Mouse (Mus musculus) cerebellum, adult 11-12 months (tissue): Measurements from ENCODE around the gene Gm45140.

Experiments used
- DNase-seq: peaks from one replicate; pipeline ENCODE4 v3.0.0; 2022

The Gm45140 gene

GRCm38 (mm10) chr6:87796251-87796880 lies 39.2 kb downstream of the Gm45140 start:
- no peak for DNase-seq

DNA sequence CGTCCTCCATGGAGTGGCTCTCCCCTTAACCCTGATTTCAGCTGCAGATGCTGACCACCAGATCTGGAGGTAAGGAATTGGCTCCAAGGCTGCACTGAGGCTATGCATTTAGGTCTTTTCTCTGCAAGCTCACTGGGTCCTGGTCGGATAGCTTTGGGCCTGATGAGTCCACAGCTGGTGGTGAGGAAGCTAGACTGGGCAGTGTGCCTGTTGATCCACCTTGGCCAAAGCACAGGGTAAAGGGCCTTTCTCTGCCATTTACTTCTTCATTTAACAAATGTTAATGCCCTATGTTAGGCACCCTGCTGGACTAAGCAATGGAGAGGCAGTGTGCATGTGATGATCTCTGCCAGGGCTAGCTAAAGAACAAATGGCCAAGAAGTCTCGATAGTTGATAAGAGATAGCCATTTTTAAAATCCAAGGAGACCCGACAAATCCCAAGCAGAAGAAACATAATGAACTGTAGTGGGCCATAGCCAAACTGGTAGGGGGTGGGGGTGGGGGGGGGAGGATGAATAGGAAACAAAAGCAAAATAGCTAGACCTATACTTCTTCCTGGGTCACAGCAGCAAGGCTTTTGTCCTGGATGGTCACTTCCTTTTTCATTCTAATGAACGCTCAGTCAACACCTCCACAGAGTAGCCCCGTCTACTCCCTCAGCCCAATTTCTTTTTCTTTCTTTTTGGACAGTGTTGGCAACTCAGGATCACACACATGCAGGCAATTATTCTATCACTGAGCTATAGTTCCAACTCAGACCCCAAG lies 40.0 kb downstream of the Gm45140 start:
- peak; percentile 75 for DNase-seq

DNA sequence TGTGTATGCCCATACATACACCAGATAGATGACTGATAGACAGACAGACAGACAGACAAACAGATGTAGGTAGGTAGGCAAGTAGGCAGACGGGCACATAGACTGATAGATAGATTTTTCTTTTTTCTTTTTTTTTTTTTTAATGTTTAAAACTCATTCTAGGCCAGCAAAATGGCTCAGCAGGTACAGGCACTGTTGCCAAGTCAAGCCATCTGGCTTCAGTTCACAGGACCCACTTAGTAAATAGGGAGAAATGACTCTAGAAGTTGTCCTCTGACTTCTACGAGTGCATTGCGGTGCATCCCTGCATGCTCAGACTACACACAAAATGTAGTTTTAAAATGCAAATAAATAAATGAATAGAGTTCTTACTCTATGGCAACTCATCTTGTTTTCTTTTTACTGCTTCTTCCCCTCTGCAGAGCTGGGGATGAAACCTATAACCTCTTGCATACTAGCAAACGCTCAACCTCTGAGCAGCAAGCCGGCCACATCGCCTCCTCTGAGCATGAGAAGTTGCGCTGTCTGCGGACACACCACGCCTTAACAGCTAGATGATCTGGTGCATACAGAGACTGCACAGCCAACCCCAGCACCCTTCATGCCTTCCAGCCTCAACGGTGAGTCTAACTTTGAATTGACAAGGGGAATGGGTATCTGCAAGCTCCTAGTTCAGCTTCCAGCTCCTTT lies 41.6 kb downstream of the Gm45140 start:
- peak; percentile 84 for DNase-seq

- peak; percentile 61 for DNase-seq
These were observed 43.8 kb downstream of the Gm45140 start for GRCm38 (mm10) chr6:87791826-87792225.

DNA sequence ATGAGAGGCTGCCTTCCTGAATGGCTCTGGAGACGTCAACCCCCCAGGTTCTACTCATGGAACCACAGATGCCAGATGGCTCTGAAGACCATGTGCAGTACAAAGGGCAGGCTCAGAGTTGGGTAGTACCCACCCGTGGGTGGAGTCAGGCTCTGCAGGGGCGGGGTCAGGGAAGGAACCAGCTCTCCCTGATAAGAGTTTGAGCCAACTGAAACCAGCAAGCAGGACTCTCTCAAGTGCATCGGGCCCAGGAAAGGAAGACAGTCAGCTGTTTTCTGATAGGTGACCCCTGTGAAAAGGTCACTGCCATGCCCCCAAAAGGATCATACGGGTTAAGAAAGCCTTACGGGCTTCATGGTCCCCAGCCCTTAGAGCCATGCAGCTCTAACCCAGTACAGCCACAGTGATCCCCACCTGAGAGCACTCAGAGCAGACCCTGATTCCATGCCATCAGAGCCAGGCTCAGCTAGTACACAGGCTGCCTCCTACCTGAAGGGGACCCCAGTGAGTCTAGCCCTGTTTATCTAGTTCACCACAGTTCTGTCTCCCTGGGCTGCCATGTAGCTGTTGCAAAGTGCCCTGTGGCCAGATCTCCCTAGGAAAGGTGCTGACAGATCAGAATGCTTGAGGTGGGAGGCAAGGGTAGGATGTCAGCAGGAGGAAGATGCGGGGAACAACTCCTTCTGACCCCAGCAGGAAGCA lies 44.7 kb downstream of the Gm45140 start:
- DNase-seq, result peak; percentile 53

DNA sequence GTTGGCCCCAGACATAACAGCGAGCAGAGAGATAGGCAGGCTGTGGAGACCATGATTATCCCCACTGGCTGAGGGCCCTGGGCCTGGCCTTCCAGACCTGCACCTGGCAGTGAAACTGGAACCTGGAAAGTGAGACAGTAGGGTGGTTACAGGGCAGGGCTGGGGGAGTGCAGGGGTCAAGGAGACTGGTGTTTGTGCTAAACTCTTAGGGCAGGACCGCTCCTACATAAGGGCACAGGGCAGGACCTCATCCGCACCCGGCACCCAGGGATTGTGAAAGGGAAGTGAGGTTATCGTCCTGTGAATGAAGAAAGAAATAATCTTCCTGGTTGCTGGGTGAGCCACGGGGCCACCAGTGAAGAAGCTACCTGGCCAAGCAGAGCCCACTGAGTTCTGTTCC lies 45.8 kb downstream of the Gm45140 start:
- no peak for DNase-seq

- no peak for DNase-seq
These were observed 46.6 kb downstream of the Gm45140 start for GRCm38 (mm10) chr6:87788896-87789587.

GRCm38 (mm10) chr6:87788266-87788895 lies 47.2 kb downstream of the Gm45140 start:
- no peak for DNase-seq

DNA sequence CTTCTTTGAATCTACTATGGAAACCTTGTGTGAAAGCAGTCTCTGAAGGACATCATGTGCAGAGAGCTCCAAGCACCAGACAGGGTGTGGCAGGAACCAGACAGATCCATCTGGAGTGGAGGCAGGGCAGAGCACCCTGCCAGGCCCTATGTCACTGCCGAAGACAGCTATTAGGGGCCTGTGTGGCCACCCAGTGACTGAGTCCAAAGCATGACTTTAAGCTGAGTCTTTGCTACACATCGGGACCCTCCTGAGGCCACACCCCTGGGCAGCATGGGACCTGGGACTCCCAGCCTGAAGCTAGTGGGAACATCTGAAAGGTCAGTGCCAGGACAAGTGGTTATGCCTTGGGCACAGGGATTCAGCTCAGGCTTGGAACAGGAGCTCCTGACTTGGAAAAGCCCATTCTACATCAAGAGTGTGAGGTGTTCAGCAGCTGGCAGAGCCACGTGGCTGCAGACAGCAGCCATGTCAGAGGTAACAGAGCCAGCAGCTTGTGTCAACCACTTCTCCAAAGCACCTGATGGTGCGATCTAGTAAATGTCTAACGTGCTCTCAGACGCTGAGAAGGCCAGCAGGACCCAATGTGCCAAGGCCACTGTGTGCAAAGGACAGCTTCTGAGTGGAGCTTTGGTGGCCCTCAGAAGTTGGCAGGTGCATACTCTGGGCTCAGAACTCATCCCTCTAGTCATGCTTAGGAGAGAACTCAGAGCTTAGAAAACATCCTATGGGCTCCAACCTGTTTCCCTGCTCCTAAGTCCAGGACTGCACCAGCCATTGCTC lies 48.3 kb downstream of the Gm45140 start:
- no peak for DNase-seq

GRCm38 (mm10) chr6:87786621-87787020 lies 49.0 kb downstream of the Gm45140 start:
- no peak for DNase-seq

DNA sequence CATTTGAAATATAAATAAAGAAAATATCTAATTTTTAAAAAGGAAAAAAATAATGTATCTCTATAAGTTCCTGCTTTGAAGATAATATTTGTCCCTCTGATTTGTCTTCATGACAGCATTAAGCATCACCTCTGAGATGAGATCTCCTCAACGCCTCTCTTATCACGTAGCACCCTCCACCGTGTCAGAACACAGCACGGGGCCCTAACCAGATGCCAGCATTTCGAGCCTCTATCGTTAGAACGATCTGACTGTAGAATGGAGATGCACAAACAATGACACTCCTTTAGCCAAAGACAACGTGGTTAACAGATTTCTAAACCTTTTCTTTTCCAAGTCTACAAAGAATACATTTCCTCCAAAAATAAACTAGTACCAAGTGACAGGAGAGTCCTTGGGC lies 51.6 kb downstream of the Gm45140 start:
- no peak for DNase-seq

DNA sequence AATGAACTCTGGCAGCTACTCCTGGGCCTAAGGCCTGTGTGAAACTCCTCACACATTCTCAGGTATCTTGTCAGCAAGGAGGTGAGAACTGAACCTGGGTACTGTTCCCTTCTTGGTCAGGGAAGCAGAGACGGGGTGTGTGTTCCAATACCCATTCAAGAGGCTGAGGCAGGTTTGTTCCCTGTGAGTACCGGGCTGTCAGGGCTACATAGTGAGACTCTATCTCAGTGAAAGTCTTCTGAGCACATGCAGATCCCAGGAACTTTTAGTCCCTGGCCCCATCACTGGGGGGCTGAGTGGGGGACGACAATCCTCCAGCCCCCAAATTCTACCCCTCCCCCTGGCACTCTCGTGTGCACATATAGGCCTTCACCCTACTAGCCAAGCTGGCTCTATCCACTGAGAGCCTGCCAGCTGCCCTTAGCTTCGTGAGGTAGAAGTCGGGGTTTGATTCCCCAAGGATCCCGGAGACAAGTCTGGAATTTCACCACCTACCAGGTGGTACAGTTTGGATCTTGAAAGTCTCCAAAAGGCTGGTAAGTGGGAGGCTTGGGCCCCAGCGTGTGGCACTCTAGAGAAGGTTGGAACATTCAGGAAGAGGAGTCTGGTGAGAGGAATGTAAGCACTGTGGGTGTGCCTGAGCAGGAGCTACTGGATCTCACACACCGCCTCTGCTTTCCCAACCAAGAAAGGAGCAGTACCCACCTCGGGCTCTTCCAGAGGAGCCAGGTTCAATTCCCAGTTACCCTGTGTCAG lies 54.9 kb downstream of the Gm45140 start:
- DNase-seq, result no peak

DNA sequence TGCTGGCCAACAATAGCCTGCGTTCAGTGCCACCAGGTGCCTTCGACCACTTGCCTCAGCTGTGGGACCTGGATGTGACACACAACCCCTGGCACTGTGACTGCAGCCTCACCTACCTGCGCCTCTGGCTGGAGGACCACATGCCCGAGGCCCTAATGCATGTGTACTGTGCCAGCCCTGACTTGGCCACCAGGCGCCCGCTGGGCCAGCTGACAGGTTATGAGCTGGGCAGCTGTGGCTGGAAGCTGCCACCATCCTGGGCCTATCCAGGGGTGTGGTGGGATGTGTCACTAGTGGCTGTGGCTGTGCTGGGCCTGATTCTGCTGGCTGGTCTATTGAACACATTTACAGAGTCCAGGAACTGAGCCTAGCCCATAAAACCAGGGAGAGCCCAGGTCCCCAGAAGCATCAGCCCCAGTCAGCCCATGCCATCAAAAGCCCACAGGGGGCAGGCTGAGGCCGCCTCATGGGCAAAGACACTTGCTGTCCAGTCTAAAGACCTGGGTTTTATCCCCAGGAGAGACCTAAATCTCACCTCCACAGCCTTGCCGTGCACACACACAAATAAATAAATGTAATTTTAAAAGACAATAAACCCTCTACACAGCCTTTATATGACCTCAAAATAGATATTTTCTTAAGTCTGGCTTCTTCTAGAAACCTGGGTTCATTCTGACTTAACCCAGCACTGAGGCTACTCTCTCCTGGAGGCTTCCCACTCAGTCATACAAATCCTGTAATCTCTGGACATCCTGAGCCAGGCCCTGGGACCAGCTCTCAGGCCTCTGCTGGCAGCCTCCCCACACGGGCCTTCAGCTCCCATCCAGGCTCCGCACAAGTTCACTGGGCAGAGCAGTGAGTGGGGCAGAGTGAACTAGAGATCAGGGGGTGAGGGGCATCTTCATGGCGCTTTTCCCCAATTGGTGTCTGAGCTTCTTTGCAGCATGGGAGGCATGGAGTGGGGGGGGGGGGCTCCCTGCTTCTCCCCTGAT lies 56.1 kb downstream of the Gm45140 start:
- no peak for DNase-seq

DNA sequence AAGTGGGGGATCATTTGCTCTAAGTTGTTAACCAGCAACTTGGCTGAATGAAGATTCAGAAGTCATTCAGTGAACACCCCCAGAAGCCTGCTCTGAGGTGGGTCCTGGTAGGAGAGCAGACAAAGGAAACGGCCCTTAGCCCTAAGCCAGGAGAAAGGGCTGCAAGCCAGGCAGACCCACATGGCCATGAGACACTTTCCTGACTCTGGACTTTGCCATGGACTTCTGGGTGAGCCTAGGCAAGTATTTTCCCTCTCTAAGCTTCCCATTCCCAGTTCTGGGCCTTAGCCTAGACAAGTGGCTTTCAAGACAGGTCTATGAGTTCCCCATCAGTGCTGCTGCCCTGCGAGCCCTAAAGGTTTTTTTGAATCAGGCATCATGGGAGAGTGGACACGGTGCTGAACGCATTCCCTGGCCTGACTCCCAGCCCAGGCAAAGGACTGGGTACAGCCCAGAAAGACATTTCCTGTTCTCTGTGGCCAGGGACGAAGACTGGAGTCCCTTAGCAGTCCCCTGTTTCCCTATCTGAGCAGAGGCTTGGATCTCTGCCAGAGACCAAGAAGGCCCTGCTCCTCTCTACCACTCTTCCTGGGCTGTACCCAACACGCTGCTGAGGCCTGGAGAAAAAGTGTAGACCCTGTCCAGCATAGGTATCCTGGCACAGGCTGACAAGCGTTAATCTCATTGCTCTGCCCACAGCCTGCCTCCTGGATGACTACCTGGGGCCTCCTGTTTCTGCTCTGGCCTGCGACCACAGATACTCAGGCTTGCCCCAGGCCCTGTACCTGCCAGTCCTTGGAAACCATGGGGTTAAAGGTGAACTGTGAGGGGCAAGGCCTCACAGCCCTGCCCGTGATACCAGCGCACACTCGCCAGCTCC lies 57.1 kb downstream of the Gm45140 start:
- no peak for DNase-seq

DNA sequence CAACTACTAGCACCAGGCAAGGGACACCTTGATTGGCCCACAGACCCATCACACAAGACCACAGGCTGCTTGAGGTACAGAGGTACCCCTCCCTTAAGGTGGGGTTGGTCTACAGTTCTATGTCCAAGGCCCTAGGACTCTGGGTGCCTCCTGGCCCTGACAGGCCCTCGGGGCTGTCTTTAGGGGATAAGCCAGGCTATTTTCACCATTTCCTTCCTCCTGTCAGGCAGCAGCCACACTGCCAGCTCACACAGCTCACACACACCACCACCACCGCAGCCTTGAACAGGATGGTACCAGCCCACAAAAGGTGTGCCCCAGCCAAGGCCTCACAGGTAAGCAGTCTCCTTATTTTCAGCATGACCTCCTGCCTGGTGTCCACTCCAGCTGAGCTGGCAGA lies 57.8 kb downstream of the Gm45140 start, which contains the start of gene Gp9:
Gp9 (plus strand) TSS at position 231 of the 400 bp plus-strand sequence.
- DNase-seq, result no peak

DNA sequence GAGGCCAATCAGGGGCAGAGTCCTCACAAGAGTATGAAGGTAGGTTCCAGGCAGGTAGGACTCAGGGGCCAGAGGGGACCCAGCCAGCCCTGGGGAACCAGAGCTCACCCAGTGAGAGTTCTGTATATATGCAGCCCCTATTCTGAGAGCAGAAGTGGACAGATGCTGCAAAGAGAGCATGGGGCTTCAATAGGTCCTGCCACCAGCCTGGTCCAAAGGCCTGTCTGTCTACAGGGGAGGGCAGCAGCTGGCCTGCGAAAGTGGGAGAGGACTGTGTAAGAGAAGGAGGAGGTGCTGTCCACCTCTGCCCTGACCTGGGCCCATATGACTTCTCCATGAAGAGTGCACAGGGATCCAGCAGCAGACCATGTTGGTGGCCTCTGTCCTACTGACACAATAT lies 58.9 kb downstream of the Gm45140 start:
- no peak for DNase-seq

DNA sequence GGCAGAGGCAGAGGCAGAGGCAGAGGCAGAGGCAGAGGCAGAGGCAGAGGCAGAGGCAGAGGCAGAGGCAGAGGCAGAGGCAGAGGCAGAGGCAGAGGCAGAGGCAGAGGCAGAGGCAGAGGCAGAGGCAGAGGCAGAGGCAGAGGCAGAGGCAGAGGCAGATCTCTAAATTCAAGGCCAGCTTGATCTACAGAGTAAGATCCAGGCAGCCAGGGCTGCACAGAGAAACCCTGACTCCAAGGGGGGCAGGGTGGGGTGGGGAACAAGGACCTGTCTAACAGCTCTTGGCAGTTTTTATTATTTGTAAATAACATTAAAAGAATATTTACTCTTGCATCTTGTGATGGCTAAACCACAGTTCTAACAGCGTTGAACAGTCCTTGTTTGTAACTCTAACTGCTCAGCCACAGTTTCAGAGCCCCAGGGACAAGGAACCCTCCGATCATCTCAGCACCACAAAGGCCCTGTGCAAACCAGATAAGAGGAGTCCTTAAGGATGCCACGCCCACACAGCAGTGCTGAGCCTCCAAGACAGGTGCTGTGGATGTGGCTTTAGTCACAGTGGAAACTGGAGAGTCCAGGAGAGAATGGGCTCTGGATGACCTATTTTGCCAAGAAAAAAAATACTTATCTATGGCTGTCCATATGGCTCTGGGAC lies 59.9 kb downstream of the Gm45140 start:
- DNase-seq, result no peak

GRCm38 (mm10) chr6:87774909-87775308 lies 60.7 kb downstream of the Gm45140 start:
- DNase-seq, result no peak
